Mouse (Mus musculus): Measurements from ENCODE around the gene Stat6. TPM values are rescaled to one million over a fixed set of nuclear protein-coding genes. Genes with fewer than 3 reads are reported as not detected.

Gene Stat6
- total RNA-seq, 2 experiments from 2014 or later, result 93.2 to 99.8 TPM

Other genes starting within 250 kb of the Stat6 start
- 1 to 10 TPM; 2.2 to 3.4 TPM for gene Stac3, start 141.3 kb upstream of the Stat6 start, total RNA-seq (2021)
- gene Ndufa4l2, start 128.0 kb upstream of the Stat6 start, total RNA-seq (2021), result 10 to 100 TPM; 29.7 to 45.6 TPM
- gene Shmt2, start 120.5 kb upstream of the Stat6 start, total RNA-seq (2021), result 10 to 100 TPM; 46.8 to 47.1 TPM
- gene Nxph4, start 108.4 kb upstream of the Stat6 start, total RNA-seq (2021), result 1 to 10 TPM; 5.0 to 6.3 TPM
- gene Lrp1, start 21.8 kb upstream of the Stat6 start, total RNA-seq (2021), result 100 to 1,000 TPM; 192 to 251 TPM
- 1 to 10 TPM; 6.5 to 7.3 TPM for gene Nemp1, start 23.9 kb downstream of the Stat6 start, total RNA-seq (2021)
- gene Nab2, start 25.6 kb downstream of the Stat6 start, total RNA-seq (2021), result 10 to 100 TPM; 19.7 to 32.0 TPM
- gene Myo1a, start 62.2 kb downstream of the Stat6 start, total RNA-seq (2021), result 10 to 100 TPM in 1 of 2 experiments, under 1 TPM in 1; 0.95 to 13.8 TPM
- gene Tac2, start 81.5 kb downstream of the Stat6 start, total RNA-seq (2021), result under 1 TPM in 1 of 2 experiments, not detected in 1; 0.43 TPM
- gene Zbtb39, start 96.6 kb downstream of the Stat6 start, total RNA-seq (2021), result 10 to 100 TPM; 10.2 to 12.7 TPM
- gene Gpr182, start 108.7 kb downstream of the Stat6 start, total RNA-seq (2021), result 10 to 100 TPM in 1 of 2 experiments, 1 to 10 TPM in 1; 7.3 to 10.9 TPM
- gene Rdh1, start 116.7 kb downstream of the Stat6 start, total RNA-seq (2021), result 1 to 10 TPM in 1 of 2 experiments, under 1 TPM in 1; 0.63 to 1.2 TPM
- gene Rdh16f1, start 116.8 kb downstream of the Stat6 start, total RNA-seq (2021), result 1 to 10 TPM; 1.2 to 2.3 TPM
- under 1 TPM in 1 of 2 experiments, not detected in 1; 0.36 TPM for gene Rdh9, start 133.4 kb downstream of the Stat6 start, total RNA-seq (2021)
- under 1 TPM; 0.43 to 0.53 TPM for gene Rdh16, start 158.2 kb downstream of the Stat6 start, total RNA-seq (2021)
- gene Rdh19, start 206.9 kb downstream of the Stat6 start, total RNA-seq (2021), result under 1 TPM in 1 of 2 experiments, not detected in 1; 0.23 TPM
- gene Rdh16f2, start 223.5 kb downstream of the Stat6 start, total RNA-seq (2021), result not detected
- under 1 TPM in 1 of 2 experiments, not detected in 1; 0.40 TPM for gene Rdh7, start 245.8 kb downstream of the Stat6 start, total RNA-seq (2021)

Data from adrenal gland, postnatal 36 days (tissue).